Mouse (Mus musculus) neural tube, embryonic 11.5 days (tissue): ENCODE measurements around the gene Dll1. TPM values are rescaled to one million over a fixed set of nuclear protein-coding genes. Genes with fewer than 3 reads are reported as not detected.

ENCODE experiments used
- ATAC-seq: fragments of 200-750 bp; cut with Nextera tagmentation; 2 replicates; pipeline ENCODE4 v1.8.0; 2017; ENCODE audit warnings: moderate number of reproducible peaks, mild to moderate bottlenecking, moderate TSS enrichment, moderate library complexity; ENCODE audit not compliant: insufficient read depth, low FRiP score, low TSS enrichment
- DNase-seq: peaks from one replicate; pipeline ENCODE4 v3.0.0-alpha.2; 2015; ENCODE audit warnings: low spot score
- H3K27ac ChIP-seq: fragments of 300-500 bp; sonication (generic); 2 replicates; pipeline ENCODE4 v1.5.1; 2014; ENCODE audit warnings: low read depth, mild to moderate bottlenecking, low read length
- H3K27me3 ChIP-seq: fragments of 300-500 bp; sonication (generic); 2 replicates; pipeline ENCODE4 v1.6.1; 2014; ENCODE audit warnings: mild to moderate bottlenecking, low read length, mixed read lengths; ENCODE audit not compliant: control insufficient read depth, insufficient read depth
- H3K36me3 ChIP-seq: fragments of 300-500 bp; sonication (generic); 2 replicates; pipeline ENCODE4 v1.6.1; 2014; ENCODE audit warnings: mild to moderate bottlenecking, low read length, moderate library complexity, mixed read lengths; ENCODE audit not compliant: control insufficient read depth, insufficient read depth
- H3K4me1 ChIP-seq: fragments of 300-500 bp; sonication (generic); 2 replicates; pipeline ENCODE4 v1.6.1; 2014; ENCODE audit warnings: low read length, mixed read lengths; ENCODE audit not compliant: control insufficient read depth, insufficient read depth
- H3K4me2 ChIP-seq: fragments of 300-500 bp; sonication (generic); 2 replicates; pipeline ENCODE4 v1.6.1; 2014; ENCODE audit warnings: low read depth, mild to moderate bottlenecking, moderate library complexity
- H3K4me3 ChIP-seq: fragments of 300-500 bp; sonication (generic); 2 replicates; pipeline ENCODE4 v1.5.1; 2014; ENCODE audit warnings: low read depth, low read length
- H3K9ac ChIP-seq: fragments of 300-500 bp; sonication (generic); 2 replicates; pipeline ENCODE4 v1.6.1; 2014; ENCODE audit warnings: mild to moderate bottlenecking, low read length
- H3K9me3 ChIP-seq: fragments of 300-500 bp; sonication (generic); 2 replicates; pipeline ENCODE4 v1.6.1; 2016; ENCODE audit warnings: low read length; ENCODE audit not compliant: control insufficient read depth
- WGBS: fragments of 180-500 bp; shearing (Covaris S2); extraction: QIAGEN DNeasy Blood & Tissue Kit; methylation state at CpG from one replicate; pipeline ENCODE4 v1.1.7; 2014; 5-methylcytosine and 5-hydroxymethylcytosine counted together
- polyA plus RNA-seq: library from polyadenylated mRNA; unstranded; fragments of >200 nt; fragmentation: Nextera tagmentation; extraction: Ambion mirVana; gene quantifications from 2 replicates; pipeline ENCODE4 v1.2.1, GENCODE M21; 2014

Gene Dll1
- polyA plus RNA-seq, 1 experiment from 2014 or later: 64.2 TPM

DNA sequence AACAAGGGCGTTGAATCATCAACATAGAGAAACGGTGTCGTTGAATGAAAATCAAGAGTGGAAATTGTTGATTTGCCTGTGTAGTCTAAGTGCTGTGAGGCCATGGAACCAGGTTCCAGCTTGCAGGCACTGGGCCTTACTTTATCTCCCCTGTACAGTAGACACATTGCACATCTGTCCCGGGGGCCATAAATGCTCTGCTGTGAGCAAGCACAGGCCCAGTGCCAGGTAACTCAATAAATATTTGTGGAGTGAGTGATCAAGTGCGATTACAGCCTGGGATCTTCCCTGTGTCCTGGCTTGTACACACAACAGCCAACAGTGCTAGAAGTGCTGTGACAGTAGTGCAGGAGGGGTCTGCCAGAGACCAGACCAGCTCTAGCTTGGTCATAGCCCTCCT, 20.1 kb downstream of the Dll1 start:
- no peak overlapping the region for H3K27ac ChIP-seq
- no peak overlapping the region for H3K9ac ChIP-seq
- H3K4me2 ChIP-seq: no peak overlapping the region
- H3K36me3 ChIP-seq: no peaks in the 10 kb centered on the region
- DNase-seq (no peak), ATAC-seq (no peak)
- H3K4me3 ChIP-seq: no peak overlapping the region
- no peaks in the 10 kb centered on the region for H3K4me1 ChIP-seq
- no peaks in the 10 kb centered on the region for H3K27me3 ChIP-seq
- H3K9me3 ChIP-seq: no peaks in the 10 kb centered on the region
- WGBS: 91% methylated on average over 5 of the region's 5 CpGs

DNA sequence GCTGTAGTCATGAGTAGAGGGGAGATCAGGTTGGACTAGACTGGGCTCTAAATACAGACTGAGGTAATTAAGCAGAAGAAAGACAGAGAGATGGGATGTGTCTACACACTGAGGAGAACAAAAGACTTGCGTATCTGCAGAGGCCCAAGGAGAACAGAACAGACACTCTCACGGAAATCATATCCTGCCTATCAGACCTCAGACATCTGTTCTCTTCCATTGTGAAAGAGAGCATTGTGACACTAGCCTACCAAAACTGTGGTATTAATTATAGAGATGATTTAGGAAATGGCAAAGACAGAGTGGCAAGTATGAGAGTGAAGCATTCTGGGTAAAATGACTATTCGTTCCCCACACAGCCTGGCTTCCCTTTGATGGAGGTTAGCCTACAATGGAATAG, 21.6 kb downstream of the Dll1 start:
- Histone ChIP-seq H3K9me3 (no peaks in the 10 kb centered on the region), H3K4me3 (no peak overlapping the region), H3K4me2 (no peak overlapping the region), H3K36me3 (no peaks in the 10 kb centered on the region), H3K4me1 (no peaks in the 10 kb centered on the region), H3K9ac (no peak overlapping the region), H3K27me3 (no peaks in the 10 kb centered on the region), H3K27ac (no peak overlapping the region)
- DNase-seq: no peak
- ATAC-seq: no peak
- WGBS: 91% methylated on average over 3 of the region's 3 CpGs

DNA sequence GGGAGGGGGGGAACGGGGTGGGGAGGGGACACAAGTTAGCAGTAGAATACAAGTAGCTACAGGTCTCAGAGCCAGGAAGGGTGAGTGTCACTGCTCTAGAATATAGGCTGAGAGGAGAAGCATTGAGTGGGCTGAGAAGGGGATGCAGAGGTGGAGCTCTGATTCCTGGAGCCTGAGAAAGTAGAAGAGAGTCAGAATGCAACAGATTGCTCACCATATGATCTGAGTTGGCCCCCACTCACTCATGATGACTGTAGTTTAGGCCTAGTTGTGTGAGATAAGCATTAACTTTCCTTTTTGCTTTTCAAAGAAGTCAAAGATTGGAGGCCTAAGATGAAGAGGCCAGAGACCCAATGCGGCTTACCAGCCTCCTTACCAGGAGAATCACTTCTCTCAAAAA, 22.7 kb downstream of the Dll1 start:
- WGBS: 74% methylated on average over 2 of the region's 2 CpGs
- H3K4me3 ChIP-seq: no peak overlapping the region
- H3K36me3 ChIP-seq: no peaks in the 10 kb centered on the region
- no peak overlapping the region for H3K4me2 ChIP-seq
- no peaks in the 10 kb centered on the region for H3K27me3 ChIP-seq
- no peaks in the 10 kb centered on the region for H3K4me1 ChIP-seq
- no peak for ATAC-seq
- H3K9me3 ChIP-seq: no peaks in the 10 kb centered on the region
- H3K27ac ChIP-seq: no peak overlapping the region
- no peak for DNase-seq
- H3K9ac ChIP-seq: no peak overlapping the region

DNA sequence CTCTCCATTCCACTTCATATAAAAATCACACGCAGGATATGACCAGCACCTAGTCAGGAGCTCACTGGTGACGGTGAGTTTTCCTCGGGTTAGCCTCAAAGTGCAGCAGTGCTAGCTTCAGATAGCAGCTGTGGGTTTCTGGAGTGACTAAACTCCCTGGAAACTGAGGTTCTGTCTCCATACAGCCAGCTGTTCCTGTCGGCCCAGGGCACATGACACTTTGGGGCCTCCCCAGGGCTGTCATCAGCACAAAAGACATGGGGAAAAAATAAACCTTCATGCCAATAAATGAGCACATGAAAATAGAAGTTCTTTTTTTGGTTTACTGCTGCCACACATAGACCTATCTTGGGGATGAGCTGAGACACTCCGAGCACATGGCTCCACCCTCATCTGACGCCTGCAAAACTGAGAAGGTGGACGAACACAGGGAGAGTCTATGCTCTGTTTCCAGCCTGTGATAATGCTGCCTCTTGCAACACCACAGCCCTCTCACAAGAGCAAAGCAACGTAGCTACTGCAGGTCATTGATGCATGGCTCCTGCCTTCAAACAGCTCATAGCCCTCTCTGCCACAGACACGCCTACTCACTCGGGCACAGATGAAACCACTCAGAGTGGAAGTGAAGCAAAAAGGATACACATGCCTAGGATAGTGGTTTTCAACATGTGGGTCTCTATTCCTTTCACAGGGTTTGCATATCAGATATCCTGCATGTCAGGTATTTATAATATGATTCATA, 23.6 kb downstream of the Dll1 start:
- Histone ChIP-seq H3K9ac (no peak overlapping the region), H3K36me3 (no peaks in the 10 kb centered on the region), H3K4me1 (no peaks in the 10 kb centered on the region), H3K9me3 (no peaks in the 10 kb centered on the region), H3K27me3 (no peaks in the 10 kb centered on the region), H3K4me2 (no peak overlapping the region), H3K27ac (no peak overlapping the region), H3K4me3 (no peak overlapping the region)
- DNase-seq: no peak
- ATAC-seq: no peak
- WGBS: 69% methylated on average over 10 of the region's 10 CpGs

DNA sequence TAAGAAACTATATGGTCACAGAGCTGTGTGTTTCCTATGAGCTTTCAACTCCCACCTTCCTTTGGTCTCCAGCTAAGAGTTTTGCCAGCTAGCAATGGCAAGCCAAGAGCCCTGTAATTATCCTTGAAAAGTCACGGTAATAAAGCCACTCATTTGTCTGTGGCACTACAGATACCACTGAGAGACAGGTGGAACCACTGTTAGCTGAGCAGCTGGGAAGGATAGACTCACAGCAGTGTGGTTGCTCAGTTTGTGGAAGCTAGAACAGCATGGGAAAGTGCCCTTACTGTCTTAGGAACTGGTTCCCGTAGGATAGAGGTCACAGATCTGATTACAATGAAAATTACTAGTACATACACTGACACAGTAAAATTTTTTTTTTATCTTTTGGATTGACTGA, 26.5 kb downstream of the Dll1 start:
- no peaks in the 10 kb centered on the region for H3K36me3 ChIP-seq
- no peak overlapping the region for H3K4me3 ChIP-seq
- no peak for ATAC-seq
- no peak for DNase-seq
- no peaks in the 10 kb centered on the region for H3K27me3 ChIP-seq
- no peak overlapping the region for H3K27ac ChIP-seq
- no peaks in the 10 kb centered on the region for H3K9me3 ChIP-seq
- WGBS: 65% methylated on average over 2 of the region's 2 CpGs
- H3K9ac ChIP-seq: no peak overlapping the region
- no peaks in the 10 kb centered on the region for H3K4me1 ChIP-seq
- H3K4me2 ChIP-seq: no peak overlapping the region

DNA sequence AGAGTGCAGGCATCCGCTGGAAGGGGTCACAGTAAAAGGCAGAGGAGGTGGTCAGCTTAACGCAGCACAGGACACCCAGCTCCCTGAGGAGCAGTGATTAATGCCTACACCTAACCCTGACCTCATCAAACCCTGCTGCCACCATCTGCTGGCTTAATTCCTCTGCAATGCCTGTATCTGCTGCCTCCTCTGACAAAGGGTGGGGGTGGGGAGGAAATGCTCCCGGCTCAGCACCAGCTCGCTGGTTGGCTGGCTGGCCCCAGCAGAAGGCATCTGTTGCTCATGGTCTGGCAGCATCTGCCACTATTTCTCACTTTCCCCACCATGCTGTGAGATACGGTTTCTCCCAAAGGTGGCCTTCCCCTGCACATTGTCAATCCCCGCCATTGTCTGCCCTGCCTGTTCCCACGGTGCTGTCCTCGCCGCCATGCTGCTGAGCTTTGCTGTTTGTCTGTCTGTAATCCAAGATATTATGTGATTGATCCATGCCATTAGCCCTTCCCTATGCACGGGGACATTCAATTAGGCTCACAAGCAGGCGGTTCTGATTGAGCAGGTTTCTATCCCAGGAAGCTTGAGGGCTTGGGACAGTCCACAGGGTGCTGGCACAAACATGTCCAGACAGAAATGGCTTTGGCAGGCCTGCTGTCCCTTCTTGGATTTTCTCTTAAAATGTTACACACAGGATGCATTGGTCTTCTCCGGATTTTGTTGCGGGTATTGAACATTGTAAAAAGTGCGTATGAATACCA, 33.4 kb downstream of the Dll1 start:
- Histone ChIP-seq H3K4me1 (peaks cover 14% of the 10 kb centered on the region; the same call in 1 of the 2 replicates), H3K9ac (no peak overlapping the region), H3K27ac (no peak overlapping the region), H3K4me3 (no peak overlapping the region), H3K9me3 (no peaks in the 10 kb centered on the region), H3K36me3 (no peaks in the 10 kb centered on the region), H3K4me2 (peak overlapping the region; percentile 30), H3K27me3 (no peaks in the 10 kb centered on the region)
- peak; percentile 94 for ATAC-seq
- 27% methylated on average over 14 of the region's 14 CpGs for WGBS
- peak; percentile 80 for DNase-seq

DNA sequence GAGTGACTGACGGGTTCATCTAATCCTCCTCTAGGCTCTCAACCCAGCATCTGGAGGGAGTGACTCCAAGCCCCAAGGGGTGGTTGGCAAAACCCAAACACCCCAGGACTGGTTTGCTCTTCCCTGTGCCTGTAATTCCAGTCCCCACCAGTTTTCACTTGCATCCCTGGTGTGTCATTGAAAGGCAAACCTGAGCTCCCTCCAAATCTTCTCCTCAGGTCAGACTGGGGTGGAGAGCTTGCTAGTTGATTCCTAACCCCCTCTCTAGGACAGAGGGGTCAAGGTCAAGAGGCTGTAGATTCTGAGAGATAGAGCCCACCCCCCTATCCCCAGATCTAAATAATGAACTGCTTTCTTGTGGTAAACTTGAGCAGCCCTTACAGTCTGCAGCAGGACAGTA, 38.8 kb downstream of the Dll1 start:
- ATAC-seq (no peak), DNase-seq (no peak)
- 86% methylated on average over 1 of the region's 1 CpGs for WGBS
- H3K4me2 ChIP-seq: no peak overlapping the region
- no peak overlapping the region for H3K9ac ChIP-seq
- no peak overlapping the region for H3K27ac ChIP-seq
- H3K36me3 ChIP-seq: no peaks in the 10 kb centered on the region
- no peaks in the 10 kb centered on the region for H3K9me3 ChIP-seq
- no peak overlapping the region for H3K4me3 ChIP-seq
- no peaks in the 10 kb centered on the region for H3K27me3 ChIP-seq
- H3K4me1 ChIP-seq: peaks cover 6% of the 10 kb centered on the region; the same call in 1 of the 2 replicates

DNA sequence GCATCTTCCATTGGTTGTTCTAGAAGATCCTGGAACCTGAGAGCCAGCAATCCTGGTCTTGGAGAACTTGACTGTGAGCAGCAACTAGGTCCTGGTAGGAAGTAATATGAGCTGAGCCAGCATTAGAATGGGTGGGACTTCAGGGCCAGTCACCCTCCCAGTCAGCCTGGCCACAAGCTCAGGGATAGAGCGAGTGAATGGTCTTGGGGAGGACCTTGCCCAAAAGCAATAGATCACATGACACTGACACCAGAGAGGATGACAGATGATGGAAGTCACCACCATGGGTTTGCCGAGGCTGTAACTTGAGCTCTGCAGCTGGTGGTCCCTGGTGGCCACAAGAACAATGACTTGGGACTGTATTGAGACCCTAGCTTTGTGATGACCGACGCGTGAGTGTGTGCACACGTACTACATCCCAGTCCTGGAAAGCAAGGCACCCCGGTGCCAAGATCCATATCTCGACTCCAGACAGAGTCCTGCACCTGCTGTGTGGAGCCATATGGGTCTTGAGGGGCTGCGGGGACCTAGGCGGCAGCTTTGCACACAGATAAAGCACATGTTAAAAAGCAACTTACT, 46.8 kb downstream of the Dll1 start:
- H3K9me3 ChIP-seq: no peaks in the 10 kb centered on the region
- WGBS: 74% methylated on average over 10 of the region's 10 CpGs
- H3K27ac ChIP-seq: no peak overlapping the region
- ATAC-seq: no peak
- H3K4me3 ChIP-seq: no peak overlapping the region
- H3K4me1 ChIP-seq: no peaks in the 10 kb centered on the region
- H3K4me2 ChIP-seq: no peak overlapping the region
- no peak overlapping the region for H3K9ac ChIP-seq
- DNase-seq: no peak
- no peaks in the 10 kb centered on the region for H3K27me3 ChIP-seq
- no peaks in the 10 kb centered on the region for H3K36me3 ChIP-seq

DNA sequence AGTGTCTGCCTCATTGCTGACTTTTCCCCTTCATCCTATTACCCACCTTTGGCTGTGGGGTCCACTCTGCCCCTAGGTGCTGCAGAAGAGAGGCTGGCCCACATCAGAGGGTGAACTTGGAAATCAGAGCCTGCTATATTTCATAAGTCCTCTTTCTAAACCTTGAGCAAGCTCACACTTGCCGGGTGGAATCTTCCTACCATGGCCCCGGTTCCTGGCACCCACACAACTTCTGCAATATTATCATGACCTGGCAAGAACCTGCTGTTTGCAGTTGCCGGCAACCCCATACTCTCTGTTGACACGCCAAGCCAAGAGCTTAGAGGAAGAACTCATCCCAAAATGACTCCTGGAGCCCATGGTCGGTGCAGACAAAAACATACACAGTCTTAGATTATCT, 49.6 kb downstream of the Dll1 start:
- no peak for DNase-seq
- no peak overlapping the region for H3K9ac ChIP-seq
- no peak for ATAC-seq
- H3K4me1 ChIP-seq: no peaks in the 10 kb centered on the region
- no peak overlapping the region for H3K27ac ChIP-seq
- no peak overlapping the region for H3K4me2 ChIP-seq
- no peaks in the 10 kb centered on the region for H3K27me3 ChIP-seq
- no peak overlapping the region for H3K4me3 ChIP-seq
- WGBS: 88% methylated on average over 5 of the region's 5 CpGs
- no peaks in the 10 kb centered on the region for H3K9me3 ChIP-seq
- H3K36me3 ChIP-seq: no peaks in the 10 kb centered on the region
